Mouse (Mus musculus) heart, adult 2 months (tissue): ENCODE measurements around the gene Ssbp3.

Experiments
- CTCF ChIP-seq: fragments of 200-600 bp; IDR thresholded peaks from 2 replicates; pipeline ENCODE4 v1.8.1; 2022; ENCODE audit warnings: antibody characterized with exemption, mild to moderate bottlenecking, moderate library complexity
- EP300 ChIP-seq: fragments of 200-500 bp; IDR thresholded peaks from 2 replicates; pipeline ENCODE4 v1.6.1; 2011; ENCODE audit warnings: low read depth, low read length, control low read depth; ENCODE audit not compliant: insufficient read depth
- POLR2A ChIP-seq: fragments of 200-500 bp; IDR thresholded peaks from 2 replicates; pipeline ENCODE4 v1.6.1; 2011; ENCODE audit warnings: mild to moderate bottlenecking, low read depth, low read length, control low read depth; ENCODE audit not compliant: insufficient read depth

- TF ChIP-seq CTCF (no peak), EP300 (no peak), POLR2A (no peak)
Measured at GRCm38 (mm10) chr4:107006229-107006628, 95.7 kb downstream of the Ssbp3 start.
